Mouse (Mus musculus): Measurements from ENCODE around the gene Dspp. TPM values are rescaled to one million over a fixed set of nuclear protein-coding genes. Genes with fewer than 3 reads are reported as not detected.

Gene Dspp
- polyA plus RNA-seq, 3 experiments from 2014 or later: not detected

- no peak for ATAC-seq
Observed at GRCm38 (mm10) chr5:104201153-104201950, 30.8 kb downstream of the Dspp start.

DNA sequence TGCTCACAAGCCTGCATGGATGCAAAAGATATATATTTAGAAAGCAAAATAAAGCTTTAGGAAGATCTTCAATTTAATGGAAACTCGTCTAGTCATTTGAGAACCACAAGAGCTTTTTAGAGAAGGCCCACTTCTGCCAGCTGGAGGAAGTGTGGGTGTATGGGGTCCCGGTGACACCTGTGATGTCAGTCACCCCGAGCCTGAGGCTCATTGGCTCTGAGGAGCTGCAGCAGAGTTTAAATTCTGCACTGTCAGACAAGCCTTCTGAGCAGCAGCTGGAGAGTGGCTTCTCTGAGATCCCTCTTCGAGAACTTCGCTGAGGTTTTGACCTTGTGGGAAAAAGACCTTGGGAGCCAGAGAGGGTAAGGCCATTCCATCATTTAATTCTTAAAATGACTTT, 31.8 kb downstream of the Dspp start, which contains the start of gene Dmp1:
TSS of gene Dmp1 (plus strand) at position 263 of the 400 bp plus-strand sequence.
- no peak for ATAC-seq

DNA sequence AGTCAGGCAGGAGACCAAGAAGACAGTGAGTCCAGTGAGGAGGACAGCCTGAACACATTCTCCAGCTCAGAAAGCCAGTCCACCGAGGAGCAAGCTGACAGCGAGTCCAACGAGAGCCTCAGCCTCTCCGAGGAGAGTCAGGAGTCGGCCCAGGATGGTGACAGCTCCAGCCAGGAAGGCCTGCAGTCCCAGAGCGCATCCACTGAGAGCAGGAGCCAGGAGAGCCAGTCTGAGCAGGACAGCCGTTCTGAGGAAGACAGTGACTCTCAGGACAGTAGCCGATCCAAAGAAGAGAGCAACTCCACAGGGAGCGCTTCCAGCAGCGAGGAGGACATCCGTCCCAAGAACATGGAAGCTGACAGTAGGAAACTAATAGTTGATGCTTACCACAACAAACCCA, 42.0 kb downstream of the Dspp start:
- no peak for ATAC-seq

- ATAC-seq: no peak
Observed at GRCm38 (mm10) chr5:104218926-104219325, 48.4 kb downstream of the Dspp start.

DNA sequence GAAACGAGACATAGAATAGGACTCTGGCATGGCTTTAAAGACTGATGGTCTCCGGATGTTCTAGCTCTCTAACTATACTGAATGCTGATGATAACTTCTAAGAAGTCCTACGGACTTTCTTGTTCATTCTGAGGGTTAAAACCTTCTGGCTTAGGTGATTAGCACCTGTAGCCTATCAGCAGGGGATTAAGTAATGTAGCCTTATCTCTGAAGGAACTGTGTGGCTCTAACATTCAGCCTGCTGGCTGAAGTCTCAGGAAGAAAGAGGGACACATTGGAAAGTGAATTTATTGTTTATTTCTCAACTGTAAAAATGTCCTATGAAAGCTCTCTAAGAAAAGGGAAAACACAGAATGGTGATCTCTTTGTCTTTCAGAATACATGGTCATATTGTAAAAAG, 53.8 kb downstream of the Dspp start:
- ATAC-seq: no peak

GRCm38 (mm10) chr5:104224750-104225149, 54.2 kb downstream of the Dspp start:
- ATAC-seq: no peak

- no peak for ATAC-seq
Observed at GRCm38 (mm10) chr5:104228497-104228896, 58.0 kb downstream of the Dspp start.

Other genes with a start within 250 kb of the Dspp start
- not detected for gene Hsd17b13, start 193.3 kb upstream of the Dspp start, polyA plus RNA-seq (2017; shearing (Covaris generic))
- 1 to 10 TPM; 3.5 to 4.9 (median 3.8) TPM for gene Hsd17b11, start 148.8 kb upstream of the Dspp start, polyA plus RNA-seq (2017; shearing (Covaris generic))
- gene Nudt9, start 124.4 kb upstream of the Dspp start, polyA plus RNA-seq (2017; shearing (Covaris generic)): 10 to 100 TPM; 14.9 to 17.8 (median 16.2) TPM
- not detected for gene Gm17660, start 93.1 kb upstream of the Dspp start, polyA plus RNA-seq (2017; shearing (Covaris generic))
- not detected for gene Sparcl1, start 57.0 kb upstream of the Dspp start, polyA plus RNA-seq (2017; shearing (Covaris generic))
- not detected for gene Dmp1, start 31.9 kb downstream of the Dspp start, polyA plus RNA-seq (2017; shearing (Covaris generic))
- gene Ibsp, start 128.5 kb downstream of the Dspp start, polyA plus RNA-seq (2017; shearing (Covaris generic)): not detected
- not detected for gene Mepe, start 154.6 kb downstream of the Dspp start, polyA plus RNA-seq (2017; shearing (Covaris generic))